Mouse (Mus musculus) small intestine, adult 2 months (tissue): ENCODE data around the gene Baz2b. TPM values are rescaled to one million over a fixed set of nuclear protein-coding genes. Genes with fewer than 3 reads are reported as not detected.

ENCODE experiments used
- H3K27ac ChIP-seq: fragments of 200-500 bp; 2 replicates; pipeline ENCODE4 v1.5.1; 2012; ENCODE audit warnings: low read depth, low read length, control low read depth, inconsistent platforms; ENCODE audit not compliant: insufficient read depth
- H3K27me3 ChIP-seq: fragments of 200-500 bp; 2 replicates; pipeline ENCODE4 v1.6.1; 2012; ENCODE audit warnings: mild to moderate bottlenecking, moderate library complexity, low read length, inconsistent platforms; ENCODE audit not compliant: control insufficient read depth, insufficient read depth
- H3K36me3 ChIP-seq: fragments of 200-500 bp; 2 replicates; pipeline ENCODE4 v1.6.1; 2012; ENCODE audit warnings: mild to moderate bottlenecking, low read length, control low read depth, inconsistent platforms; ENCODE audit not compliant: control insufficient read depth, insufficient read depth
- H3K4me1 ChIP-seq: fragments of 200-500 bp; 2 replicates; pipeline ENCODE4 v1.6.1; 2012; ENCODE audit warnings: low read length, inconsistent platforms, mixed read lengths; ENCODE audit not compliant: control insufficient read depth, insufficient read depth, insufficient read length
- H3K4me3 ChIP-seq: fragments of 200-500 bp; 2 replicates; pipeline ENCODE4 v1.5.1; 2012; ENCODE audit warnings: low read depth, mild to moderate bottlenecking, control low read depth, inconsistent platforms, low read length, moderate library complexity
- CTCF ChIP-seq: fragments of 200-500 bp; IDR thresholded peaks from 2 replicates; pipeline ENCODE4 v1.5.1; 2012; ENCODE audit warnings: low read depth, mild to moderate bottlenecking, control low read depth, inconsistent platforms, low read length, moderate library complexity, mixed read lengths; ENCODE audit not compliant: insufficient replicate concordance, insufficient read length; ENCODE audit errors: extremely low read depth
- POLR2A ChIP-seq: fragments of 200-500 bp; IDR thresholded peaks from 2 replicates; pipeline ENCODE4 v1.6.1; 2012; ENCODE audit warnings: low read depth, mild to moderate bottlenecking, control low read depth, inconsistent platforms, low read length, moderate library complexity
- whole genome bisulfite sequencing: fragments of 180-500 bp; shearing (Covaris S2); methylation state at CpG from one replicate; pipeline ENCODE4 v1.1.7; 2018; 5-methylcytosine and 5-hydroxymethylcytosine counted together
- polyA plus RNA-seq: library from polyadenylated mRNA; depleted of rRNA; stranded (reverse); fragments of >200 nt; gene quantifications from 2 replicates; pipeline ENCODE4 v1.2.3, GENCODE M21; 2012

The Baz2b gene
- polyA plus RNA-seq, 1 experiment = 9.9 TPM

GRCm38 (mm10) chr2:60230361-60230760 is 20.7 kb upstream of the Baz2b start:
- H3K36me3 ChIP-seq = peaks cover 41% of the 10 kb centered on the region
- no peaks in the 10 kb centered on the region for H3K27me3 ChIP-seq
- no peak overlapping the region for H3K27ac ChIP-seq
- TF ChIP-seq POLR2A (no peak), CTCF (no peak)
- no peaks in the 10 kb centered on the region for H3K4me1 ChIP-seq
- WGBS = 78% methylated on average over 2 of the region's 2 CpGs
- H3K4me3 ChIP-seq = no peak overlapping the region

GRCm38 (mm10) chr2:60228470-60228869 is 18.8 kb upstream of the Baz2b start:
- Histone ChIP-seq H3K27me3 (no peaks in the 10 kb centered on the region), H3K4me1 (peaks cover 2% of the 10 kb centered on the region; the same call in 1 of the 2 replicates), H3K36me3 (peaks cover 28% of the 10 kb centered on the region), H3K27ac (no peak overlapping the region), H3K4me3 (no peak overlapping the region)
- WGBS = 88% methylated on average over 1 of the region's 1 CpGs
- no peak for TF ChIP-seq POLR2A
- TF ChIP-seq CTCF = no peak

GRCm38 (mm10) chr2:60223489-60223888 is 13.8 kb upstream of the Baz2b start:
- 38% methylated on average over 1 of the region's 1 CpGs for WGBS
- no peak overlapping the region for H3K27ac ChIP-seq
- TF ChIP-seq POLR2A (no peak), CTCF (no peak)

GRCm38 (mm10) chr2:60221954-60222353 is 12.3 kb upstream of the Baz2b start:
- WGBS = 58% methylated on average over 2 of the region's 2 CpGs
- Histone ChIP-seq H3K36me3 (peaks cover 5% of the 10 kb centered on the region; the same call in 1 of the 2 replicates), H3K4me1 (peaks cover 7% of the 10 kb centered on the region; the same call in 1 of the 2 replicates), H3K4me3 (no peak overlapping the region), H3K27ac (no peak overlapping the region), H3K27me3 (no peaks in the 10 kb centered on the region)
- TF ChIP-seq CTCF (no peak), POLR2A (no peak)

More at GRCm38 (mm10) chr2:60223489-60223888, 13.8 kb upstream of the Baz2b start:
- H3K4me1 ChIP-seq = peaks cover 4% of the 10 kb centered on the region; the same call in 1 of the 2 replicates
- peaks cover 6% of the 10 kb centered on the region; the same call in 1 of the 2 replicates for H3K36me3 ChIP-seq
- no peaks in the 10 kb centered on the region for H3K27me3 ChIP-seq
- H3K4me3 ChIP-seq = no peak overlapping the region

- Histone ChIP-seq H3K4me1 (peaks cover 9% of the 10 kb centered on the region; the same call in 1 of the 2 replicates), H3K27me3 (no peaks in the 10 kb centered on the region), H3K4me3 (no peak overlapping the region), H3K36me3 (peaks cover 5% of the 10 kb centered on the region; the same call in 1 of the 2 replicates), H3K27ac (no peak overlapping the region)
- TF ChIP-seq POLR2A (no peak), CTCF (no peak)
- whole genome bisulfite sequencing = 29% methylated on average over 6 of the region's 6 CpGs
Observed at GRCm38 (mm10) chr2:60221236-60221635, 11.6 kb upstream of the Baz2b start.

GRCm38 (mm10) chr2:60217620-60218019 is 8.0 kb upstream of the Baz2b start:
- peaks cover 20% of the 10 kb centered on the region for H3K4me1 ChIP-seq
- no peak for TF ChIP-seq POLR2A
- TF ChIP-seq CTCF = no peak
- WGBS = 60% methylated on average over 6 of the region's 6 CpGs
- no peak overlapping the region for H3K27ac ChIP-seq
- no peak overlapping the region for H3K4me3 ChIP-seq
- H3K36me3 ChIP-seq = peaks cover 4% of the 10 kb centered on the region; the same call in 1 of the 2 replicates
- no peaks in the 10 kb centered on the region for H3K27me3 ChIP-seq

GRCm38 (mm10) chr2:60216547-60217153 is 7.0 kb upstream of the Baz2b start:
- WGBS = 49% methylated on average over 4 of the region's 4 CpGs
- Histone ChIP-seq H3K27me3 (no peaks in the 10 kb centered on the region), H3K4me1 (peaks cover 24% of the 10 kb centered on the region), H3K36me3 (peaks cover 4% of the 10 kb centered on the region; the same call in 1 of the 2 replicates), H3K27ac (peak overlapping the region; percentile 57; the same call in 1 of the 2 replicates), H3K4me3 (no peak overlapping the region)
- no peak for TF ChIP-seq POLR2A
- TF ChIP-seq CTCF = no peak

- Histone ChIP-seq H3K4me3 (no peak overlapping the region), H3K27ac (no peak overlapping the region), H3K4me1 (peaks cover 23% of the 10 kb centered on the region), H3K36me3 (peaks cover 4% of the 10 kb centered on the region), H3K27me3 (no peaks in the 10 kb centered on the region)
- TF ChIP-seq POLR2A (no peak), CTCF (no peak)
- 83% methylated on average over 2 of the region's 2 CpGs for WGBS
Observed at GRCm38 (mm10) chr2:60214683-60215082, 5.0 kb upstream of the Baz2b start.
